Mouse (Mus musculus): Measurements from ENCODE around the gene Alx3. TPM values are rescaled to one million over a fixed set of nuclear protein-coding genes. Genes with fewer than 3 reads are reported as not detected.
"Not testable (repeated sequence)": the region's sequence is repeated elsewhere in the genome, so short reads cannot be mapped to it uniquely, and the experiment has no call there.

Alx3 gene
- polyA plus RNA-seq, 1 experiment from 2014 or later = 0.26 TPM

DNA sequence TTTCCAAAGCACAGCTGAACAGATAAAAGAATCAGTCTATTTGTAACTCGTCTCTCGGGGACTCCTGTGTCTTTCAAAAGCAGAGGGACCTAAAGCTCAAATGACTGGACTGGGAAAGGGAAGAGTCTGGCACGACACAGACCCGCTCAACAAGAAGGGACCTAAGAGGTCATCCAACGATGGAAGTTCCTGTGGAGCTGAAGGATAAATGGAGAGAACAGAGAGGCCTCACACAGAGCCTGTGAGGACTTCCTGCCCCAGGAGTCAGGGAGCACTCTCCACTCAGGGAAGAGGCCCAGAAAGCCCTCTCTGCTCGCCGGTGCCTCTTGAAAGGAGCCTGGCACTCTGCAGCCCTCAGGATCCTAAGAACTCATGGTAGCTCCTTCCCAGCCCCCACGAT is 41.0 kb downstream of the Alx3 start:
- no peak for ATAC-seq (ENCODE audit: low FRiP score, low TSS enrichment)
- H3K36me3 ChIP-seq (ENCODE audit: control insufficient read depth, insufficient read depth, low read length) = no peaks in the 10 kb centered on the region
- H3K4me1 ChIP-seq (ENCODE audit: control insufficient read depth, insufficient read depth, low read length) = no peaks in the 10 kb centered on the region
- WGBS = 65% methylated on average over 8 of the region's 8 CpGs
- H3K4me3 ChIP-seq (ENCODE audit: low read length) = no peak overlapping the region
- H3K9ac ChIP-seq (ENCODE audit: low read depth, low read length) = no peak overlapping the region
- H3K4me2 ChIP-seq (replicated peaks; ENCODE audit: low read depth, low read length) = no peak overlapping the region
- no peaks in the 10 kb centered on the region for H3K9me3 ChIP-seq (ENCODE audit: control insufficient read depth, low read length)
- H3K27me3 ChIP-seq (ENCODE audit: control insufficient read depth, insufficient read depth, low read length) = no peaks in the 10 kb centered on the region
- H3K27ac ChIP-seq (ENCODE audit: low read depth, low read length) = no peak overlapping the region

DNA sequence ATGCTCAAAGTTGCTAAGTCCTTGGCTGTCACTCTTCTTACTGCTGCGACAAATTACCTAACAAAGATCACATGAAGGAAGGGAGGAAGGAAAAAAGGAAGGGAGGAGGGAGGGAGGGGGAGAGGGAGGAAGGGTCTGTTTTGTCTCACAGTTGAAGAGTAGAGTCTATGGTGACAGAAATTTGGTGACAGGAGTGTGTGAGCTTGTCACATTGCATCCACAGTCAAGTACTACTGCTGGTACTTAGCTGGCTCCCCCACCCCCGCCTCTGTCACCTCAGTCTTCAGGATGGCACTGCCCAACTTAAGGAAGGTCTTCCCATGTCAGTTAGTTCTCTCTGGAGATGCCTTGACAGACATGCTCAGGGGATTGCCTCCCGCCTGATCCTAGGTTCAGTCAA is 41.4 kb downstream of the Alx3 start:
- no peaks in the 10 kb centered on the region for H3K9me3 ChIP-seq (ENCODE audit: control insufficient read depth, low read length)
- no peak overlapping the region for H3K4me2 ChIP-seq (replicated peaks; ENCODE audit: low read depth, low read length)
- H3K4me3 ChIP-seq (ENCODE audit: low read length) = no peak overlapping the region
- H3K36me3 ChIP-seq (ENCODE audit: control insufficient read depth, insufficient read depth, low read length) = no peaks in the 10 kb centered on the region
- 86% methylated on average over 3 of the region's 3 CpGs for WGBS
- no peaks in the 10 kb centered on the region for H3K4me1 ChIP-seq (ENCODE audit: control insufficient read depth, insufficient read depth, low read length)
- no peak overlapping the region for H3K9ac ChIP-seq (ENCODE audit: low read depth, low read length)
- ATAC-seq (ENCODE audit: low FRiP score, low TSS enrichment) = no peak
- H3K27me3 ChIP-seq (ENCODE audit: control insufficient read depth, insufficient read depth, low read length) = no peaks in the 10 kb centered on the region
- no peak overlapping the region for H3K27ac ChIP-seq (ENCODE audit: low read depth, low read length)

DNA sequence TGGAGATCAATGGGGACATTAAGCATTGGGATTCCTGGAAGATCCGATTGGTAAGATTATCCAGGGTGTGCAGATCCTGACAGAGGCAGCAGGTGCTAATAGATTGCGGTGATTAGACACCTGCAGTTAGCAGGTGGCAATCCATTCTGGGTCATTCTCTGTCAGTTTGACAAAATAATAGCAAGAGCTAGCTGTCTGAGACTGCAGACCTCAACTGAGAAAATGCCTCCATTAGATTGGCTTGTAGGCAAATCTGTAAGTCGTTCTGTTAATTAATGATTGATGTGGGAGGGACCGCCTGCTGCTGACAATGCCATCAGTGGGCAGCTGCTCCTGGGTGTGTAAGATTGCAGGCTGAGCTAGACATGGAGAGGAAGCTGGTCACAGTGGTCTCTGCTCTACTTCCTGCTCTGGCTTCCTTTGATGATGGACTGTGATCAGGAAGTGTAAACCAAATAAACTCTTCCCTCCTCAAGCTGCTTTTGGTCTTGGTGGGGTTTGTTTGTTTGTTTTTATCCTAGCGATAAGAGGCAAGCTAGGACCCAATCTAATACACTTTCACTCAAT is 42.9 kb downstream of the Alx3 start:
- H3K9me3 ChIP-seq (ENCODE audit: control insufficient read depth, low read length) = no peaks in the 10 kb centered on the region
- no peaks in the 10 kb centered on the region for H3K36me3 ChIP-seq (ENCODE audit: control insufficient read depth, insufficient read depth, low read length)
- WGBS = 65% methylated on average over 5 of the region's 5 CpGs
- no peak for ATAC-seq (ENCODE audit: low FRiP score, low TSS enrichment)
- no peaks in the 10 kb centered on the region for H3K4me1 ChIP-seq (ENCODE audit: control insufficient read depth, insufficient read depth, low read length)
- H3K4me3 ChIP-seq (ENCODE audit: low read length) = no peak overlapping the region
- H3K9ac ChIP-seq (ENCODE audit: low read depth, low read length) = no peak overlapping the region
- no peaks in the 10 kb centered on the region for H3K27me3 ChIP-seq (ENCODE audit: control insufficient read depth, insufficient read depth, low read length)
- H3K27ac ChIP-seq (ENCODE audit: low read depth, low read length) = no peak overlapping the region
- H3K4me2 ChIP-seq (replicated peaks; ENCODE audit: low read depth, low read length) = no peak overlapping the region

GRCm38 (mm10) chr3:107646947-107647346 is 52.1 kb downstream of the Alx3 start:
- no peak overlapping the region for H3K9ac ChIP-seq (ENCODE audit: low read depth, low read length)
- no peaks in the 10 kb centered on the region for H3K36me3 ChIP-seq (ENCODE audit: control insufficient read depth, insufficient read depth, low read length)
- no peaks in the 10 kb centered on the region for H3K4me1 ChIP-seq (ENCODE audit: control insufficient read depth, insufficient read depth, low read length)
- no peak overlapping the region for H3K4me2 ChIP-seq (replicated peaks; ENCODE audit: low read depth, low read length)
- H3K27me3 ChIP-seq (ENCODE audit: control insufficient read depth, insufficient read depth, low read length) = no peaks in the 10 kb centered on the region
- no peaks in the 10 kb centered on the region for H3K9me3 ChIP-seq (ENCODE audit: control insufficient read depth, low read length)
- WGBS = 85% methylated on average over 3 of the region's 3 CpGs
- no peak overlapping the region for H3K4me3 ChIP-seq (ENCODE audit: low read length)
- no peak overlapping the region for H3K27ac ChIP-seq (ENCODE audit: low read depth, low read length)
- ATAC-seq (ENCODE audit: low FRiP score, low TSS enrichment) = no peak

DNA sequence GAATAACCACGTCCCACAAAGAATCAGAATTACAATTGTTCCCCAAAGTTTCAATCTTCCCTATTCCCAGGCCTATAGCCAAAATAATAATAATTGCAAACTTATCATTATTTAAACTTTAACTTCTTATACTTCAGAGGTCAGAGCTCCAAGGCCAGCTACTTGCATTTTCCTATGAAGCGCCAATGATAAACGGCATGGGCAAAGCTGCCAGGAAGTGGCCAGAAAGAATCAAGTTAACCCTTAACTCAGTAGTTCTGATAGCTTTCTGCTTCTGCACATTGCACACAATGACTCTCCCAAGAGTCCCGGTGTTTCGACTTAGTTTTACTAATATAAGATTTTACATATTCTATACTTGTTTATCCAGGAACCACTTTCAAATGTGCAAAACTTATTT is 55.4 kb downstream of the Alx3 start:
- H3K4me3 ChIP-seq (ENCODE audit: low read length); H3K9ac ChIP-seq (ENCODE audit: low read depth, low read length); H3K27ac ChIP-seq (ENCODE audit: low read depth, low read length); H3K36me3 ChIP-seq (ENCODE audit: control insufficient read depth, insufficient read depth, low read length); H3K4me2 ChIP-seq (replicated peaks; ENCODE audit: low read depth, low read length); ATAC-seq (ENCODE audit: low FRiP score, low TSS enrichment); H3K27me3 ChIP-seq (ENCODE audit: control insufficient read depth, insufficient read depth, low read length); H3K9me3 ChIP-seq (ENCODE audit: control insufficient read depth, low read length); H3K4me1 ChIP-seq (ENCODE audit: control insufficient read depth, insufficient read depth, low read length): not testable (repeated sequence)
- WGBS = 55% methylated on average over 5 of the region's 5 CpGs

DNA sequence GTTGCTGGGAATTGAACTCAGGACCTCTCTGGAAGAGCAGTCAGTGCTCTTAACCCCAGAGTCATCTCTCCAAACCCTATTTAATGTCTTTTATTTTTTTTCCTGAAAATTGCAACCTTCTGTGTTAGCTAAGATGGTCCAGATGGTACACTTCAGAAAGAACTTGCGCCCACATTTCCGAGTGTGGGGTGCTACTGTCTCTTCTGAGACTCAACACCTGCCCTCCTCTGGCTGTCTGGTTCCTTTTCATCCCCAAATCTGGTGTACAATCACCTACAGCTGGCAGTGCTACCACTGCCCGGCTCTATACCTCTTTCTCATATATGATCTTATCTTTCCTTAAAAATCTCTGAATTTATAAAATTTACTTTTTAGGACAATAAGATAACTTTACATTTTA is 58.1 kb downstream of the Alx3 start:
- Histone ChIP-seq H3K9me3 (ENCODE audit: control insufficient read depth, low read length) (no peaks in the 10 kb centered on the region), H3K4me2 (replicated peaks; ENCODE audit: low read depth, low read length) (no peak overlapping the region), H3K27me3 (ENCODE audit: control insufficient read depth, insufficient read depth, low read length) (no peaks in the 10 kb centered on the region), H3K4me3 (ENCODE audit: low read length) (no peak overlapping the region), H3K27ac (ENCODE audit: low read depth, low read length) (no peak overlapping the region), H3K36me3 (ENCODE audit: control insufficient read depth, insufficient read depth, low read length) (no peaks in the 10 kb centered on the region), H3K9ac (ENCODE audit: low read depth, low read length) (no peak overlapping the region), H3K4me1 (ENCODE audit: control insufficient read depth, insufficient read depth, low read length) (no peaks in the 10 kb centered on the region)
- ATAC-seq (ENCODE audit: low FRiP score, low TSS enrichment) = no peak
- 94% methylated on average over 3 of the region's 3 CpGs for WGBS

DNA sequence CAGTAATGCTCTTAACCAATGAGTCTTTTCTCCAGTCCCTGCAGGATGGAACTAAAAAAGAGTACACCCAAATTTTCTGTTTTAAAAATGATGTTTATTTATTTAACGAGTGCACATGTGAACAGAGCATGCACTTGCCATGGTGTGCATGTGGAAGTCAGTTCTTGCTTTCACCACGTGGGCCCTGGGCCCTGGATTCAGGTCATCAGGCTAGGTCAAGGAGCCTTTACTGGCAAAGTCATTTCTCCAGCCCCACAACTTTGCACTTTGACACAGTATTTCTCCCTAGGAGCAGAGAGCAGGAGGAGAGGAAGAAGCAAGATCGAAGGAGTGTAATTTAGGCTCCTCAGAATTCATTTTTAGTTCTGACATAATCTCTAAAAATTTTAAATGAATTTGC is 60.0 kb downstream of the Alx3 start:
- ATAC-seq (ENCODE audit: low FRiP score, low TSS enrichment) = no peak

More for the DNA sequence above, 60.0 kb downstream of the Alx3 start:
- Histone ChIP-seq H3K36me3 (ENCODE audit: control insufficient read depth, insufficient read depth, low read length) (peaks cover 9% of the 10 kb centered on the region), H3K27me3 (ENCODE audit: control insufficient read depth, insufficient read depth, low read length) (no peaks in the 10 kb centered on the region), H3K4me3 (ENCODE audit: low read length) (no peak overlapping the region), H3K4me2 (replicated peaks; ENCODE audit: low read depth, low read length) (no peak overlapping the region), H3K9me3 (ENCODE audit: control insufficient read depth, low read length) (no peaks in the 10 kb centered on the region), H3K4me1 (ENCODE audit: control insufficient read depth, insufficient read depth, low read length) (no peaks in the 10 kb centered on the region), H3K27ac (ENCODE audit: low read depth, low read length) (no peak overlapping the region), H3K9ac (ENCODE audit: low read depth, low read length) (no peak overlapping the region)
- 71% methylated on average over 3 of the region's 3 CpGs for WGBS

Other genes starting within 250 kb of the Alx3 start
- 0.16 TPM in 1 of 2 replicates, not detected in the other for gene Kcnc4, start 135.5 kb upstream of the Alx3 start, polyA plus RNA-seq (2014; fragmentation: Nextera tagmentation; extraction: Ambion mirVana)
- 1.7 and 2.9 TPM in 2 replicates for gene Slc6a17, start 77.0 kb upstream of the Alx3 start, polyA plus RNA-seq (2014; fragmentation: Nextera tagmentation; extraction: Ambion mirVana)
- gene Ubl4b, start 40.0 kb upstream of the Alx3 start, polyA plus RNA-seq (2014; fragmentation: Nextera tagmentation; extraction: Ambion mirVana) = not detected in 2 replicates
- gene Gm10961, start 36.3 kb downstream of the Alx3 start, polyA plus RNA-seq (2014; fragmentation: Nextera tagmentation; extraction: Ambion mirVana) = not detected in 2 replicates
- 33.3 and 55.0 TPM in 2 replicates for gene Strip1, start 36.7 kb downstream of the Alx3 start, polyA plus RNA-seq (2014; fragmentation: Nextera tagmentation; extraction: Ambion mirVana)
- 73.8 and 119 TPM in 2 replicates for gene Ahcyl1, start 101.5 kb downstream of the Alx3 start, polyA plus RNA-seq (2014; fragmentation: Nextera tagmentation; extraction: Ambion mirVana)
- 3.9 and 8.5 TPM in 2 replicates for gene Csf1, start 165.4 kb downstream of the Alx3 start, polyA plus RNA-seq (2014; fragmentation: Nextera tagmentation; extraction: Ambion mirVana)

All from kidney, embryonic 14.5 days (tissue).